Mouse (Mus musculus) heart, embryonic 11.5 days (tissue): Measurements from ENCODE around the gene Stxbp4. TPM values are rescaled to one million over a fixed set of nuclear protein-coding genes. Genes with fewer than 3 reads are reported as not detected.

ENCODE experiments used
- ATAC-seq: fragments of 200-750 bp; cut with Nextera tagmentation; replicated peaks from 2 replicates; pipeline ENCODE4 v1.8.0; 2017; ENCODE audit warnings: moderate library complexity; ENCODE audit not compliant: insufficient number of reproducible peaks, low FRiP score, low TSS enrichment
- H3K27ac ChIP-seq: fragments of 300-500 bp; sonication (generic); 2 replicates; pipeline ENCODE4 v1.5.1; 2014; ENCODE audit warnings: mild to moderate bottlenecking, low read depth, low read length
- H3K27me3 ChIP-seq: fragments of 300-500 bp; sonication (generic); 2 replicates; pipeline ENCODE4 v1.6.1; 2014; ENCODE audit warnings: mild to moderate bottlenecking, low read length, mixed read lengths; ENCODE audit not compliant: control insufficient read depth, insufficient read depth
- H3K36me3 ChIP-seq: fragments of 300-500 bp; sonication (generic); 2 replicates; pipeline ENCODE4 v1.6.1; 2014; ENCODE audit warnings: mild to moderate bottlenecking, low read length, moderate library complexity, mixed read lengths; ENCODE audit not compliant: control insufficient read depth, insufficient read depth
- H3K4me1 ChIP-seq: fragments of 300-500 bp; sonication (generic); 2 replicates; pipeline ENCODE4 v1.6.1; 2014; ENCODE audit warnings: low read length; ENCODE audit not compliant: control insufficient read depth, insufficient read depth
- H3K4me2 ChIP-seq: fragments of 300-500 bp; sonication (generic); 2 replicates; pipeline ENCODE4 v1.6.1; 2014; ENCODE audit warnings: mild to moderate bottlenecking, moderate library complexity
- H3K4me3 ChIP-seq: fragments of 300-500 bp; sonication (generic); 2 replicates; pipeline ENCODE4 v1.5.1; 2014; ENCODE audit warnings: low read depth, low read length
- H3K9ac ChIP-seq: fragments of 300-500 bp; sonication (generic); 2 replicates; pipeline ENCODE4 v1.6.1; 2014; ENCODE audit warnings: mild to moderate bottlenecking, low read depth, low read length, moderate library complexity
- H3K9me3 ChIP-seq: fragments of 300-500 bp; sonication (generic); replicated peaks from 2 replicates; pipeline ENCODE4 v1.6.1; 2016; ENCODE audit warnings: low read length; ENCODE audit not compliant: control insufficient read depth
- WGBS: fragments of 180-500 bp; shearing (Covaris S2); extraction: QIAGEN DNeasy Blood & Tissue Kit; methylation state at CpG from one replicate; pipeline ENCODE4 v1.1.7; 2014; ENCODE audit not compliant: insufficient replicate concordance; 5-methylcytosine and 5-hydroxymethylcytosine counted together
- polyA plus RNA-seq: library from polyadenylated mRNA; unstranded; fragments of >200 nt; fragmentation: Nextera tagmentation; extraction: Ambion mirVana; gene quantifications from 2 replicates; pipeline ENCODE4 v1.2.1, GENCODE M21; 2014

Gene Stxbp4
- polyA plus RNA-seq, 1 experiment from 2014 or later = 21.0 TPM

GRCm38 (mm10) chr11:90632480-90632879 is 5.4 kb downstream of the Stxbp4 start:
- Histone ChIP-seq H3K4me2 (no peak overlapping the region), H3K9ac (no peak overlapping the region), H3K4me3 (no peak overlapping the region), H3K27ac (no peak overlapping the region), H3K9me3 (no peaks in the 10 kb centered on the region), H3K4me1 (peaks cover 4% of the 10 kb centered on the region; the same call in 1 of the 2 replicates), H3K36me3 (no peaks in the 10 kb centered on the region), H3K27me3 (no peaks in the 10 kb centered on the region)
- 74% methylated on average over 2 of the region's 2 CpGs for WGBS
- ATAC-seq = no peak

- H3K4me1 ChIP-seq = no peaks in the 10 kb centered on the region; the same call in 1 of the 2 replicates
- H3K9me3 ChIP-seq = no peaks in the 10 kb centered on the region
- H3K27ac ChIP-seq = no peak overlapping the region
- no peak for ATAC-seq
- H3K27me3 ChIP-seq = no peaks in the 10 kb centered on the region
- 69% methylated on average over 1 of the region's 1 CpGs for WGBS
- no peak overlapping the region for H3K4me3 ChIP-seq
- no peak overlapping the region for H3K4me2 ChIP-seq
- no peaks in the 10 kb centered on the region for H3K36me3 ChIP-seq
- no peak overlapping the region for H3K9ac ChIP-seq
These were observed 10.1 kb downstream of the Stxbp4 start for GRCm38 (mm10) chr11:90627751-90628150.

GRCm38 (mm10) chr11:90625174-90625573 is 12.7 kb downstream of the Stxbp4 start:
- no peaks in the 10 kb centered on the region for H3K27me3 ChIP-seq
- no peak overlapping the region for H3K9ac ChIP-seq
- H3K36me3 ChIP-seq = no peaks in the 10 kb centered on the region
- WGBS = 67% methylated on average over 1 of the region's 1 CpGs
- no peak overlapping the region for H3K4me3 ChIP-seq
- H3K27ac ChIP-seq = no peak overlapping the region
- H3K4me1 ChIP-seq = no peaks in the 10 kb centered on the region
- ATAC-seq = no peak
- H3K4me2 ChIP-seq = no peak overlapping the region
- H3K9me3 ChIP-seq = no peaks in the 10 kb centered on the region

GRCm38 (mm10) chr11:90623477-90623876 is 14.4 kb downstream of the Stxbp4 start:
- no peaks in the 10 kb centered on the region for H3K36me3 ChIP-seq
- ATAC-seq = no peak
- H3K4me2 ChIP-seq = no peak overlapping the region
- no peak overlapping the region for H3K27ac ChIP-seq
- H3K4me3 ChIP-seq = no peak overlapping the region
- no peaks in the 10 kb centered on the region for H3K27me3 ChIP-seq
- 50% methylated on average over 6 of the region's 6 CpGs for WGBS
- no peaks in the 10 kb centered on the region for H3K4me1 ChIP-seq
- H3K9ac ChIP-seq = no peak overlapping the region
- no peaks in the 10 kb centered on the region for H3K9me3 ChIP-seq

- H3K4me3 ChIP-seq = no peak overlapping the region
- H3K4me2 ChIP-seq = no peak overlapping the region
- no peak overlapping the region for H3K9ac ChIP-seq
- no peaks in the 10 kb centered on the region for H3K36me3 ChIP-seq
- no peak overlapping the region for H3K27ac ChIP-seq
- 90% methylated on average over 7 of the region's 7 CpGs for WGBS
- no peaks in the 10 kb centered on the region for H3K9me3 ChIP-seq
- no peaks in the 10 kb centered on the region for H3K4me1 ChIP-seq
- H3K27me3 ChIP-seq = no peaks in the 10 kb centered on the region
- ATAC-seq = no peak
These were observed 15.4 kb downstream of the Stxbp4 start for GRCm38 (mm10) chr11:90622500-90622899.

- Histone ChIP-seq H3K4me3 (no peak overlapping the region), H3K9me3 (no peaks in the 10 kb centered on the region), H3K36me3 (no peaks in the 10 kb centered on the region), H3K9ac (no peak overlapping the region), H3K4me1 (no peaks in the 10 kb centered on the region), H3K4me2 (no peak overlapping the region), H3K27ac (no peak overlapping the region), H3K27me3 (no peaks in the 10 kb centered on the region)
- WGBS = 86% methylated on average over 12 of the region's 12 CpGs
- no peak for ATAC-seq
These were observed 15.8 kb downstream of the Stxbp4 start for GRCm38 (mm10) chr11:90622044-90622443.

GRCm38 (mm10) chr11:90616431-90616830 is 21.5 kb downstream of the Stxbp4 start:
- H3K4me3 ChIP-seq = no peak overlapping the region
- H3K4me1 ChIP-seq = no peaks in the 10 kb centered on the region
- H3K36me3 ChIP-seq = no peaks in the 10 kb centered on the region
- H3K9ac ChIP-seq = no peak overlapping the region
- no peaks in the 10 kb centered on the region for H3K9me3 ChIP-seq
- no peak overlapping the region for H3K27ac ChIP-seq
- no peak for ATAC-seq
- H3K4me2 ChIP-seq = no peak overlapping the region
- no peaks in the 10 kb centered on the region for H3K27me3 ChIP-seq

- 65% methylated on average over 6 of the region's 6 CpGs for WGBS
These were observed 23.1 kb downstream of the Stxbp4 start for GRCm38 (mm10) chr11:90614743-90615142.

GRCm38 (mm10) chr11:90612118-90612517 is 25.8 kb downstream of the Stxbp4 start:
- Histone ChIP-seq H3K9ac (no peak overlapping the region), H3K4me3 (no peak overlapping the region), H3K36me3 (no peaks in the 10 kb centered on the region), H3K27me3 (no peaks in the 10 kb centered on the region), H3K9me3 (no peaks in the 10 kb centered on the region), H3K4me1 (no peaks in the 10 kb centered on the region), H3K4me2 (no peak overlapping the region), H3K27ac (no peak overlapping the region)
- no peak for ATAC-seq

More at GRCm38 (mm10) chr11:90614743-90615142, 23.1 kb downstream of the Stxbp4 start:
- Histone ChIP-seq H3K9ac (no peak overlapping the region), H3K4me1 (no peaks in the 10 kb centered on the region), H3K36me3 (no peaks in the 10 kb centered on the region), H3K4me2 (no peak overlapping the region), H3K4me3 (no peak overlapping the region), H3K27me3 (no peaks in the 10 kb centered on the region), H3K27ac (no peak overlapping the region), H3K9me3 (no peaks in the 10 kb centered on the region)
- ATAC-seq = no peak
